Mouse (Mus musculus): ENCODE measurements at regions not wholly inside any gene's neighbourhood (a gene's known extent, or its start where the extent isn't known, plus 50 kb on each side); places are given as distances from the start of the nearest gene placed in this dataset.

DNA sequence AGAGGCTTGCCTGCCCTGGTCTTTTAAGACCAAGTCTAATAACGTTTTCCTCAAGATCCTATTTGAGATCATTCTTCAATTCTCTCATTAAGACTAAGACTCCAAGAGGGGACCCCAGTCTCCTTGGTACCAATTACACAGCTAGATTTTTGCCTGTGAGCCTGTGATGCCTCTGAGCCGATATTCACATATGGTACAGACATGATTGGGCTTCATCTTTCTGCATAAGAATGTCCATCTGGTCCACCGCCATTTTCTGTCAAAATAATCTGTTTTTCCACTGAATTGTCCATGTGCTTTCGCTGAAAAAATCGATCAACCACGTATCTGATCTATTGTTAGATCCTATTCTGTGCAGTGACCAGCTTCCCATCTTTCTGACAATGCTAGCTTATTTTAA lies 129.5 kb downstream of the Amer2 start:
- TF ChIP-seq GATA1 (IDR thresholded peaks at IDR 0.05; ENCODE audit: borderline replicate concordance, low read length) (no peak), FLI1 (IDR thresholded peaks at IDR 0.05; ENCODE audit: low read length) (no peak)
